Mouse (Mus musculus) liver, embryonic 12.5 days (tissue): Measurements from ENCODE around the gene Kcnj13. TPM values are rescaled to one million over a fixed set of nuclear protein-coding genes. Genes with fewer than 3 reads are reported as not detected.

ENCODE experiments used
- ATAC-seq: fragments of 200-750 bp; cut with Nextera tagmentation; 2 replicates; pipeline ENCODE4 v1.8.0; 2017; ENCODE audit warnings: moderate number of reproducible peaks, mild to moderate bottlenecking, moderate library complexity
- H3K27ac ChIP-seq: fragments of 300-500 bp; sonication (generic); 2 replicates; pipeline ENCODE4 v1.5.1; 2016; ENCODE audit warnings: mild to moderate bottlenecking
- H3K27me3 ChIP-seq: fragments of 300-500 bp; sonication (generic); replicated peaks from 2 replicates; pipeline ENCODE4 v1.6.1; 2016; ENCODE audit warnings: mild to moderate bottlenecking, moderate library complexity
- H3K36me3 ChIP-seq: fragments of 300-500 bp; sonication (generic); 2 replicates; pipeline ENCODE4 v1.6.1; 2016; ENCODE audit warnings: mild to moderate bottlenecking, moderate library complexity
- H3K4me1 ChIP-seq: fragments of 300-500 bp; sonication (generic); 2 replicates; pipeline ENCODE4 v1.6.1; 2016
- H3K4me2 ChIP-seq: fragments of 300-500 bp; sonication (generic); 2 replicates; pipeline ENCODE4 v1.6.1; 2016; ENCODE audit warnings: mild to moderate bottlenecking, moderate library complexity
- H3K4me3 ChIP-seq: fragments of 300-500 bp; sonication (generic); 2 replicates; pipeline ENCODE4 v1.5.1; 2016; ENCODE audit warnings: mild to moderate bottlenecking, moderate library complexity
- H3K9ac ChIP-seq: fragments of 300-500 bp; sonication (generic); 2 replicates; pipeline ENCODE4 v1.6.1; 2016; ENCODE audit warnings: mild to moderate bottlenecking, moderate library complexity
- H3K9me3 ChIP-seq: fragments of 300-500 bp; sonication (generic); replicated peaks from 2 replicates; pipeline ENCODE4 v1.6.1; 2016; ENCODE audit warnings: mild to moderate bottlenecking, moderate library complexity
- WGBS: fragments of 180-500 bp; shearing (Covaris S2); methylation state at CpG from one replicate; pipeline ENCODE4 v1.1.7; 2016; ENCODE audit not compliant: insufficient replicate concordance; 5-methylcytosine and 5-hydroxymethylcytosine counted together
- polyA plus RNA-seq: library from polyadenylated mRNA; unstranded; fragments of >200 nt; fragmentation: Nextera tagmentation; extraction: Ambion mirVana; gene quantifications from 2 replicates; pipeline ENCODE4 v1.2.1, GENCODE M21; 2016

Kcnj13 gene
- polyA plus RNA-seq, 1 experiment from 2014 or later: 0.79 TPM

DNA sequence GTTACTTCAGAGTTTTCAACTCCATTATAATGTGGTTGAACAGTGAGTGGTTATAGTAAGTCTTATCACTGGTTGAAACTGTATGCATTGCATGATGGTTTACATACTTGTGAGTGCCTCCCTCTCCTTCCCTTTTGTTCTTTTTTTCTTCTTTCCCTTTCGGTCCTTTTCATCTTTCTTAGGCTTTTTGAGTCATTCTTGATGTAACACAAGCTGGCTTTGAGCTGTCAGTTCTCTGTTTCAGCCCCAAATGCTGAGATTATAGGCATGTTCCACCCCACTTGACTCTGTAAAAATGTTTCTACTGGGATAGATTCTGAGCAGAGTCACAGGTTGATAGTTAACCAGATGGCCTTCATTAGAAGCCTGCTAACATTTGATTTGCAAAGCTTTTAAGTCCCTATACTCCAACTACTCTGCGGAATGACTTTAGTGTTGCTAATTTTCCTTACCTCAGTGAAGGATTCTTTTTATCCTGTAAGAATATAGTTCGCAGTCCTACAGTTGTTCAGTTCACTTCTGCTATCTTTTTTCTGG lies 16.4 kb downstream of the Kcnj13 start:
- peaks cover 66% of the 10 kb centered on the region for H3K36me3 ChIP-seq
- H3K4me2 ChIP-seq: no peak overlapping the region
- no peaks in the 10 kb centered on the region for H3K9me3 ChIP-seq
- H3K4me3 ChIP-seq: no peak overlapping the region
- no peak overlapping the region for H3K9ac ChIP-seq
- no peaks in the 10 kb centered on the region for H3K27me3 ChIP-seq
- WGBS: 87% methylated on average over 3 of the region's 3 CpGs
- H3K4me1 ChIP-seq: peaks cover 4% of the 10 kb centered on the region; the same call in 1 of the 2 replicates
- ATAC-seq: no peak
- H3K27ac ChIP-seq: no peak overlapping the region

GRCm38 (mm10) chr1:87360276-87360675 lies 34.3 kb downstream of the Kcnj13 start:
- H3K9ac ChIP-seq: no peak overlapping the region
- H3K4me1 ChIP-seq: no peaks in the 10 kb centered on the region
- peaks cover 27% of the 10 kb centered on the region for H3K36me3 ChIP-seq
- H3K27me3 ChIP-seq: no peaks in the 10 kb centered on the region
- 56% methylated on average over 1 of the region's 1 CpGs for WGBS
- H3K4me2 ChIP-seq: no peak overlapping the region
- H3K27ac ChIP-seq: no peak overlapping the region
- ATAC-seq: no peak
- no peak overlapping the region for H3K4me3 ChIP-seq
- no peaks in the 10 kb centered on the region for H3K9me3 ChIP-seq

- no peak overlapping the region for H3K9ac ChIP-seq
- no peak for ATAC-seq
- 0 out of 2 replicates have a peak, but pooled peaks cover 3% of the 10 kb centered on the region for H3K4me1 ChIP-seq
- peaks cover 31% of the 10 kb centered on the region for H3K36me3 ChIP-seq
- H3K27ac ChIP-seq: no peak overlapping the region
- 64% methylated on average over 2 of the region's 2 CpGs for WGBS
- no peaks in the 10 kb centered on the region for H3K9me3 ChIP-seq
- no peak overlapping the region for H3K4me3 ChIP-seq
- H3K27me3 ChIP-seq: no peaks in the 10 kb centered on the region
- H3K4me2 ChIP-seq: no peak overlapping the region
These were observed 44.0 kb downstream of the Kcnj13 start for GRCm38 (mm10) chr1:87350576-87350975.

Other genes with a start within 250 kb of the Kcnj13 start
- gene Ecel1, start 238.2 kb downstream of the Kcnj13 start, polyA plus RNA-seq: 0.12 and 0.35 TPM in 2 replicates
- not detected in 2 replicates for gene Prss56, start 211.4 kb downstream of the Kcnj13 start, polyA plus RNA-seq
- 0.07 TPM in 1 of 2 replicates, not detected in the other for gene Chrnd, start 204.1 kb downstream of the Kcnj13 start, polyA plus RNA-seq
- 0.52 and 0.54 TPM in 2 replicates for gene Chrng, start 190.1 kb downstream of the Kcnj13 start, polyA plus RNA-seq
- gene Eif4e2, start 180.8 kb downstream of the Kcnj13 start, polyA plus RNA-seq: 114 and 117 TPM in 2 replicates
- gene Efhd1, start 130.4 kb downstream of the Kcnj13 start, polyA plus RNA-seq: not detected in 2 replicates
- gene Gigyf2, start 67.7 kb downstream of the Kcnj13 start, polyA plus RNA-seq: 25.4 and 27.8 TPM in 2 replicates
- gene Snorc, start 75.5 kb upstream of the Kcnj13 start, polyA plus RNA-seq: not detected in 2 replicates
- 0.43 and 0.67 TPM in 2 replicates for gene Neu2, start 115.2 kb upstream of the Kcnj13 start, polyA plus RNA-seq
- gene Ngef, start 179.1 kb upstream of the Kcnj13 start, polyA plus RNA-seq: 2.5 and 2.9 TPM in 2 replicates
- gene Inpp5d, start 225.6 kb upstream of the Kcnj13 start, polyA plus RNA-seq: 16.0 and 17.1 TPM in 2 replicates